Mouse (Mus musculus): ENCODE results near the gene Nyx. TPM values are rescaled to one million over a fixed set of nuclear protein-coding genes. Genes with fewer than 3 reads are reported as not detected.
A peak's percentile ranks its signal among the peaks of the same experiment; 100 is the strongest.

Nyx gene
- polyA plus RNA-seq, 1 experiment: not detected

- H3K27ac ChIP-seq (ENCODE audit: insufficient read depth, low read depth, low read length): peak overlapping the region; percentile 45
- 0 out of 2 replicates have a peak, but pooled peaks cover 4% of the 10 kb centered on the region for H3K4me1 ChIP-seq (ENCODE audit: control insufficient read depth, insufficient read depth, low read length)
- peak overlapping the region; percentile 26; the same call in 1 of the 2 replicates for H3K4me3 ChIP-seq (ENCODE audit: insufficient read depth, low read length)
- TF ChIP-seq CTCF (IDR thresholded peaks at IDR 0.05; ENCODE audit: low read depth, low read length): no peak
- TF ChIP-seq POLR2A (IDR thresholded peaks at IDR 0.05; ENCODE audit: borderline replicate concordance, low read depth, low read length): no peak
These were observed 3.5 kb downstream of the Nyx start for GRCm38 (mm10) chrX:13469160-13470116.

- TF ChIP-seq POLR2A (IDR thresholded peaks at IDR 0.05; ENCODE audit: borderline replicate concordance, low read depth, low read length) (no peak), CTCF (IDR thresholded peaks at IDR 0.05; ENCODE audit: low read depth, low read length) (no peak)
- Histone ChIP-seq H3K4me3 (ENCODE audit: insufficient read depth, low read length) (no peak overlapping the region), H3K27ac (ENCODE audit: insufficient read depth, low read depth, low read length) (no peak overlapping the region), H3K4me1 (ENCODE audit: control insufficient read depth, insufficient read depth, low read length) (0 out of 2 replicates have a peak, but pooled peaks cover 4% of the 10 kb centered on the region)
These were observed 6.0 kb downstream of the Nyx start for GRCm38 (mm10) chrX:13471925-13472324.

GRCm38 (mm10) chrX:13472751-13473225 is 6.9 kb downstream of the Nyx start:
- H3K4me3 ChIP-seq (ENCODE audit: insufficient read depth, low read length): no peak overlapping the region
- H3K27ac ChIP-seq (ENCODE audit: insufficient read depth, low read depth, low read length): no peak overlapping the region

GRCm38 (mm10) chrX:13475382-13475781 is 9.5 kb downstream of the Nyx start:
- Histone ChIP-seq H3K4me1 (ENCODE audit: control insufficient read depth, insufficient read depth, low read length) (peaks cover 4% of the 10 kb centered on the region; the same call in 1 of the 2 replicates), H3K4me3 (ENCODE audit: insufficient read depth, low read length) (no peak overlapping the region), H3K27ac (ENCODE audit: insufficient read depth, low read depth, low read length) (no peak overlapping the region)
- TF ChIP-seq CTCF (IDR thresholded peaks at IDR 0.05; ENCODE audit: low read depth, low read length) (no peak), POLR2A (IDR thresholded peaks at IDR 0.05; ENCODE audit: borderline replicate concordance, low read depth, low read length) (no peak)

More at GRCm38 (mm10) chrX:13472751-13473225, 6.9 kb downstream of the Nyx start:
- TF ChIP-seq POLR2A (IDR thresholded peaks at IDR 0.05; ENCODE audit: borderline replicate concordance, low read depth, low read length) (no peak), CTCF (IDR thresholded peaks at IDR 0.05; ENCODE audit: low read depth, low read length) (no peak)
- H3K4me1 ChIP-seq (ENCODE audit: control insufficient read depth, insufficient read depth, low read length): 0 out of 2 replicates have a peak, but pooled peaks cover 4% of the 10 kb centered on the region

- no peak overlapping the region for H3K27ac ChIP-seq (ENCODE audit: insufficient read depth, low read depth, low read length)
- H3K4me1 ChIP-seq (ENCODE audit: control insufficient read depth, insufficient read depth, low read length): peaks cover 4% of the 10 kb centered on the region; the same call in 1 of the 2 replicates
- H3K4me3 ChIP-seq (ENCODE audit: insufficient read depth, low read length): no peak overlapping the region
- TF ChIP-seq POLR2A (IDR thresholded peaks at IDR 0.05; ENCODE audit: borderline replicate concordance, low read depth, low read length) (no peak), CTCF (IDR thresholded peaks at IDR 0.05; ENCODE audit: low read depth, low read length) (no peak)
These were observed 11.7 kb downstream of the Nyx start for GRCm38 (mm10) chrX:13477596-13477995.

GRCm38 (mm10) chrX:13478298-13478697 is 12.4 kb downstream of the Nyx start:
- Histone ChIP-seq H3K4me1 (ENCODE audit: control insufficient read depth, insufficient read depth, low read length) (peaks cover 9% of the 10 kb centered on the region), H3K27ac (ENCODE audit: insufficient read depth, low read depth, low read length) (no peak overlapping the region), H3K4me3 (ENCODE audit: insufficient read depth, low read length) (no peak overlapping the region)
- no peak for TF ChIP-seq POLR2A (IDR thresholded peaks at IDR 0.05; ENCODE audit: borderline replicate concordance, low read depth, low read length)
- TF ChIP-seq CTCF (IDR thresholded peaks at IDR 0.05; ENCODE audit: low read depth, low read length): no peak

- Histone ChIP-seq H3K4me3 (ENCODE audit: insufficient read depth, low read length) (no peak overlapping the region), H3K4me1 (ENCODE audit: control insufficient read depth, insufficient read depth, low read length) (peaks cover 9% of the 10 kb centered on the region), H3K27ac (ENCODE audit: insufficient read depth, low read depth, low read length) (no peak overlapping the region)
- TF ChIP-seq POLR2A (IDR thresholded peaks at IDR 0.05; ENCODE audit: borderline replicate concordance, low read depth, low read length): no peak
- TF ChIP-seq CTCF (IDR thresholded peaks at IDR 0.05; ENCODE audit: low read depth, low read length): no peak
These were observed 13.7 kb downstream of the Nyx start for GRCm38 (mm10) chrX:13479570-13479969.

GRCm38 (mm10) chrX:13482576-13482975 is 16.7 kb downstream of the Nyx start:
- H3K27ac ChIP-seq (ENCODE audit: insufficient read depth, low read depth, low read length): no peak overlapping the region
- TF ChIP-seq POLR2A (IDR thresholded peaks at IDR 0.05; ENCODE audit: borderline replicate concordance, low read depth, low read length) (no peak), CTCF (IDR thresholded peaks at IDR 0.05; ENCODE audit: low read depth, low read length) (no peak)

GRCm38 (mm10) chrX:13484447-13484846 is 18.5 kb downstream of the Nyx start:
- peaks cover 7% of the 10 kb centered on the region; the same call in 1 of the 2 replicates for H3K4me1 ChIP-seq (ENCODE audit: control insufficient read depth, insufficient read depth, low read length)
- H3K4me3 ChIP-seq (ENCODE audit: insufficient read depth, low read length): no peak overlapping the region
- no peak for TF ChIP-seq CTCF (IDR thresholded peaks at IDR 0.05; ENCODE audit: low read depth, low read length)
- no peak for TF ChIP-seq POLR2A (IDR thresholded peaks at IDR 0.05; ENCODE audit: borderline replicate concordance, low read depth, low read length)

More at GRCm38 (mm10) chrX:13482576-13482975, 16.7 kb downstream of the Nyx start:
- peaks cover 9% of the 10 kb centered on the region for H3K4me1 ChIP-seq (ENCODE audit: control insufficient read depth, insufficient read depth, low read length)
- no peak overlapping the region for H3K4me3 ChIP-seq (ENCODE audit: insufficient read depth, low read length)

GRCm38 (mm10) chrX:13489001-13489400 is 23.1 kb downstream of the Nyx start:
- H3K4me3 ChIP-seq (ENCODE audit: insufficient read depth, low read length): no peak overlapping the region
- no peak for TF ChIP-seq POLR2A (IDR thresholded peaks at IDR 0.05; ENCODE audit: borderline replicate concordance, low read depth, low read length)
- H3K4me1 ChIP-seq (ENCODE audit: control insufficient read depth, insufficient read depth, low read length): 0 out of 2 replicates have a peak, but pooled peaks cover 4% of the 10 kb centered on the region
- H3K27ac ChIP-seq (ENCODE audit: insufficient read depth, low read depth, low read length): no peak overlapping the region

More at GRCm38 (mm10) chrX:13484447-13484846, 18.5 kb downstream of the Nyx start:
- H3K27ac ChIP-seq (ENCODE audit: insufficient read depth, low read depth, low read length): no peak overlapping the region

All from bone marrow macrophage, adult 2 months (primary cell).